Mouse (Mus musculus) right cerebral cortex, postnatal 4 days (tissue): ENCODE measurements at regions not wholly inside any gene's neighbourhood (a gene's known extent, or its start where the extent isn't known, plus 50 kb on each side); places are given as distances from the start of the nearest gene placed in this dataset.

Experiments
- DNase-seq: peaks from one replicate; pipeline ENCODE4 v3.0.0-alpha.2; 2022

DNA sequence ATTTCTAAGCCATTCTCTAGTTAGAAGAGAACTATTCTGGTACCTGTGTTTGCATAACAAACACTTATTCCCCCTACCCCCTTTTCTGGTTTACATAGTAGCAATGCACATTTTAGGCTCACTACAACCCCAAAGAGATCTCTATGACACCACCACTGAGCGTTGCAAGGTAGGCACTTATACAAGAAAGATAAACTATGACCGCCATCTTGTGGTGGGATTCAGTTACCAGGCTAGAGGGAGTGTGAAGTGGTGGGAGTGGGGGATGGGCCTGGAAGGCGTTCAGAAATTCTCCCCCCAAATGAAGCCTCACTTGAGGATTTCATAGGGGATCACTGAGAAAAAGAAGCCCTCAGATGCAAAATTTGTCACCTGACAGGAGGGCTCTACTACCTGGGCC is 64.4 kb upstream of the Fst start:
- DNase-seq = peak; percentile 10

DNA sequence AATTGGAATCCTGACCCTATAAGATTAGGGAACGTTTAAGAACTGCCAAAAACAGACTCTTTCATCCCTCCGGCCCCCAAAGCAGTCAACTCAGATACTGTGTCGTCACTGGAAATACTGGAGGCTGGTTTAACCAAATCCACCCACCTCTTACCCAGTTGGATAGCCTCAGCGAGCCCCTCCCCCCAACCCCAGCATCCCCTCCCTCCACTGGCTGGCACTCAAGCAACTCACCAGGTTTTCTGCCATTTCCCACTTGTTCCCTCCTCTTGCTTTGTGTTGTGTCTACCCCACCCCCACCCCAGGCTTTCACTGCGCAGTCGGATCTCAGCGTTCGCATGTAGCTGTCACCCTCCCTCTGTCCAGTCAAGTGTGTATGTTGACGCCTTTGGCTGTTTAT is 68.1 kb upstream of the Fst start:
- DNase-seq = no peak

DNA sequence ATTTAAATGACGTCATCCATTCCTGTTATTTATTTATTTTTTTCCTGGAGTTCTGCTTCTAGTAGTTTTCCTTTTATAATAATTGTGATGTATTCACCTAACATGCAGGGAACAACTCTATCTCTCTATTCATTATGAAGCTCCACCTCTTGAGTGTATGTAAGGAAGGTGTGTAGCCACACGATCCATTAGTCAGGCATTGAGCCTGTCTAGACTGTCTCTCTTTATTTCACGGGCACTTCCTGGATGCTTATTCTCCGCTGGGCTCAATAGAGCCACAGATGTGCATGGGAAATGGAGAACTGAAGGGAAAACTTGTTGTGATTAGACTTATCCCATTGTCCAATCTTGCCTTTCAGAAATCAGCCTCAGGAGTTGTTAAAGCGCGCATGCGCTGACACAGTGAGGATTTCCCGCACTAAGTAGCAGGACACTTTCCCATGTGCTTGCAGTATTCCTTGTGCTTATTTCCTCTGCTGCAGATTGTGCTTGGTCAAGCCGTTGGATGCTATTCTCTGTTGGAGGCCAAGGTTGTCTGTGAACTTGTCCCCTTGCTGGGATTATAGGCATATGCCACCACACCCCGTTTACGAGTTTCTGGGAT is 71.5 kb upstream of the Fst start:
- no peak for DNase-seq

DNA sequence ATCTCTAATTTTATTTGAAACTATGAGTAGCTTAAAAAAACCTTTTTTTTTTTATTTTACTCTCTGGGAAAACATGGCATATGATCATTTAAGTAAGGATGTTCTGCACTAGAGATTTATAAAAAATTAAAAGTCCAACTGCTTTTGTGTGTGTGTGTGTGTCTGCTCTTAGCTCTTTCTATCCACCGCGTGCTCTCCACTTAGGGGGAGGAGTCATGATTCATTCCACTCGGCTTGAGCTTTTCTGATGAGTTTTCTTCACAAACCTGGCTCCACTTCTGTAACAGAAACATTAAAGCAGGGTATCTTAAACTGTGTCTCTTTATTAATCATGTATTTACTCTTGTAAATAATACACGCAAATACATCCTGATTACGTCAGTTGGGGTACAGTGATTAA is 73.0 kb upstream of the Fst start:
- no peak for DNase-seq

DNA sequence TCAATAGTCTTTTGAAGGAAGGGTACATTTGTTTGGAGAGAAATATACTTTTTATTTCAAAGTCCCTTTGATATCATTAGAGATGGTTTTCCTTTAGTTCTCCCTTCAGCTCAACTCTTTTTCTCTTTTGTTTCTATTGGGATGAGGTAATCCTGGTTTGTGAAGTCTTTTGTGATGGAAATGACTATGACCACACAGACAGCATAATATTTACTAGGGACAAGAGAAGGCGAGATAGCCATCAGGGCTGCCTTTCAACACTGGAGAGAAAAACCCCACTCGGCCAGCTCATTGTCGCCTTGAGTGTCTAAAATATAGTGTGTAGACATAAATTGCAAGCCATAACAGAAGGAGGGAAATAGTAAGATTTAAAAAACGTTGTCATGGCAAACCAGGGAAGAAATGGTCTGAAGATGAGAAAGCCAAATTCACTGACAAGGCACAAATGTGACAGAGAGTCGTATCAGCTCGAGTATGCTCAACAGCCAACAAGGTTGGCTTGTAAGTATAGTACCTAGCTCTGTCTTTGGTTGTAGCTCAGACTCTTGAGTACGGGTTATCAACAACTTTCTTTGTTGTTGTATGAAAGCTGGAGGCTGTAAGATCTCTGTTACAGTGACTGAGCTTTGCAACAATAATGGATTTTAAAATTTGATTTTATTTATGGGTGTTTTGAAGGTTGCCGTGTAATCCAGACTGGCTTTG is 73.8 kb upstream of the Fst start:
- DNase-seq = no peak

DNA sequence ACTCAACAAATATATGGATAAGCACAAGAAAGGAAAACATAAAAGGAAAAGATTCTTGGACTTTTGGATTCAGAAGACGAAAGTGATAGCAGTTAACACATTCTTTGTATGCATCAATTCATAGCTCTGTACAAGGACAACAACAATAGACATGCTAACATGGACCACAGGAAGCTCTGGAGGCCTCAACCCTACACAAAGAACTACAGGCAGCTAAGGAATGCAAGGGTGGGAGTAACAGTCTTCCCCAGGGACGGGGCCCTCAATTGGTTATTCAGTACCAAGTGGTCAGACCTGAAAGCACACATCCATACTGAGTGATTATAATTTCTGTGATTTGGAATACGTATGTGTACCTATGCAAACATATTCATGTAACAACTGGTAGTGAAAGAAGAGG is 75.8 kb upstream of the Fst start:
- no peak for DNase-seq

DNA sequence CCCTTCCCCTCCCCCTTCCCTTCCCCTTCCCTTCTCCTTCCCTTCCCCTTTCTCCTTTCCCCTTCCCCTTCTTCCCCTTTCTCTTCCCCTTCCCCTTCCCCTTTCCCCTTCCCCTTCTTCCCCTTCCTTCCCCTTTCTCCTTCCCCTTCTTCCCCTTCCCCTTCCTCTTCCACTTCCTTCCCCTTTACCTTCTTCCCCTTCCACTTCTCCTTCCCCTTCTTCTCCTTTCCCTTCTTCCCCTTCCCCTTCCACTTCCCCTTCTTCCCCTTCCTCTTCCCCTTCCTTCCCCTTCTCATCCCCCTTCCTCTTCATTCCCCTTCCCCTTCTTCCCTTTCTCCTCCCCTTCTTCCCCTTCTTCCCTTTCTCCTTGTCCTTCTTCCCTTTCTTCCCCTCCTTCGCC is 77.0 kb upstream of the Fst start:
- DNase-seq = no peak

DNA sequence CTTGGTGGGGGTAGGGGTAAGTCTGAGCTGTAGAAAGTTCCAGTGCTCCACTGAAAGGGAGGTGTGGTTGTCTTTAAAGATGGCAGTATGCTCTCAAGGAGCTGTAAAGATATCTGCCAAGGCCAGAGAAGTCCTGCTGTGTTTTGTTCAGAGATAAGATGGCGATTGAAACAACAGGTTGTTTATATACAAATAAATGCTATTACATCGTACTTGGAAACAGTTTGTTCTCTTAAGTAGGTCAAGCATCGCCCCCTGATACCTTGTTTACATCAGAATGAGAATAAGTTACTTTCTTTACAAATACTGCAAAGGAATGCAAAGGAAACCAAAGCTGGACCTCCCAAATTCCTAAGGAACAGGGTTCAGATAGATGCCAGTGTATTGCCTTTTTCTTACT is 113.0 kb upstream of the Fst start:
- DNase-seq = no peak

DNA sequence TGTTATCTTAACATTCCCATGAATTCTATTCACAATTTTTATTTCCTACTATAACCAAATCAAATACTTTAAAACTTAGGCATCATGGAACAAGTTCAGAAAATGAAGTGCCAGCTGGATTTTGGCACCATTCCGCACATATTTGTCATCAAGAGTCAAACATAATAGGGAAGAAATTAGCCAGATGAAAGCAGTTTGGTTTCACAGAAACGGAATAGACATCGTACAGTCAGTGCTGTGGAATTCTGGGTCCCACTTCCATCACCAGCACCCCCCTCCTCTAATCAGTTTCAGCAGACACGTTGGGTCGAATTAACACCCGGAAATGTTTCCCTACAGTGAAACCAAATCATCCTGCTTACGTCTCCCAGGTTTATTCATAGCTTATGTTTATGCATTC is 125.8 kb upstream of the Fst start:
- no peak for DNase-seq

DNA sequence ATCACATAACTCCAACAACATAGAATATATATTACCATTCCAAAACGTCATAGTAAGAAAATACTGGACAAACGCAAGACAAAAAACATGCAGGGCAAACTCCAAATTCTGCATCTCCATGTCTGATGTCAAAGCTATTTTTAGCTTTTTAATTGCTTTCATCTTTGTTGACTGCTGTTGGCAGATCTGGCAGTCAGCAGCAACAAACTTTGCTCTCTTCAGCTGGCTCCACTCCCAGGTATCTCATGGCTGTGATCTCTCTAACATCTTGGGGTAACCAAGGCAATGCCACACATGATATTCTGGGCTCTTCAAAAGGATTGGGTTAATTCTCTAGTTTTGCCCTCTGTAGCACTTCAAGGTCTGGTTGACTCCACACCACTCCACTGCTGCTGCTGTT is 128.9 kb upstream of the Fst start:
- no peak for DNase-seq

DNA sequence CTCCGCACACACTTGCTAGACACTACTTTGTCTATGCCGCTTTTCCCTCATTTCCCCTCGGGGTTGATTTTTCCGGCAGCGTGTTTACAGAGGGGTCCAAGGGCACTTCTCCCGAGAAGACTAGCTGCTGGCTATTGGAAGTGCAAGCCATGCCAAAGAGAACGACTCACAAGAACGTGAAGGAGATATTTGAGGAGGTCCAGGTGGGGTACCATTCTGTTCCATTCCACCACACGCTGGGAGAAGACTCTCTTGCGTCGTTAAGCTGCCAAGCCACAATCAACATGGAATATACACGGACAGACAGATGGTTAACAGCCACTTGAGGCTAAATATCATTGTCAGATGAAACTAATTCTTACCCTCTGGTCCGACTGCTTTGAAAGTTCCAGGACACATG is 144.6 kb upstream of the Fst start:
- no peak for DNase-seq

DNA sequence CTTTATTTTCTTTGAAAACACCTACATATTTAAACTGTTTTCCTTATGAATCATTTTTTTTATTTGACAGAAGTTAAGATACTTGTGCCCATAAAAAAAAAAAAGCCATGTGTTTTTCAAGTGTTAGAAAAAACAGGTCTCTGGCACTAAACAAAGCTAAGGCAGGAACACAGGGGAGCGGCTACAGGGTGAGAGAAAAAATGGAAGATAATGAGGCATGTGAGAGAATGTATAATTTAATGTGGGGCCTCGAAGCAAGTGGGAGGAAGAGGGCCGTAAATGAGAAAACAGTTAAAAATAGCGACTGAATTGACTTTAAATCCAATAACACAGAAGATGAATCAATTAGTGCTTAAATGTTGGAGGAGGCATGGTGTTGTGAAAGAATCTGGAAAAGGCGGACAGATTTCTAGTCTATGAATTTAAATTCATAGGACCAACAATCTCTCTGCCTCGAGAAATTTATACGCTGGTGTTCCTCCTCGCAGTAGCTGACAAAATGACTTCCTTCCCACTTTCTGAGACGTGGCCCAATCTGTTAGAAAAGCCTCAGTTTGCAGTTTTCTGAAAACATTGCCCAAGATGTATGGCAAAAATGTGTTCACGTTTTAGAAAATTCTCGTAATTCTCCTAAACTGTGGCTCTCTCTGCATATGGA is 145.4 kb upstream of the Fst start:
- no peak for DNase-seq

DNA sequence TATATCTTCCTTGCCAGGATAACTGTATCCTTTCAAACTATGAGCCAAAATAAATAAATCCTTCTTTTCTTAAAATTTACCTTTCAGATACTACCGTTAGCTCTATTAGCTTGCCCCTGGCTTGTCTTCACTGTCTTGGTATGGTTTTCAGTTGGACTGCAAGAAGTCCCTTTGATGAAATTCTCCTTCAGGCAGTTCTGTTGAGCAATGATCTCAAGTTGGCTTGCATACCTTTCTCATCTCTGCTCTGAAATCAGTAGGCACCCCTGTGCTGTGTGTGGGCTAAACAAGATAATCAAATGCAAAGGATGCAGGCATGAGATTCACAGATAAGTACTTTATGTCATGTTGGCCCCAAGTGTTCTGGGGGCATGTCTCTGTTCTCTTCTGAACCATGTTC is 155.2 kb upstream of the Fst start:
- DNase-seq = no peak

DNA sequence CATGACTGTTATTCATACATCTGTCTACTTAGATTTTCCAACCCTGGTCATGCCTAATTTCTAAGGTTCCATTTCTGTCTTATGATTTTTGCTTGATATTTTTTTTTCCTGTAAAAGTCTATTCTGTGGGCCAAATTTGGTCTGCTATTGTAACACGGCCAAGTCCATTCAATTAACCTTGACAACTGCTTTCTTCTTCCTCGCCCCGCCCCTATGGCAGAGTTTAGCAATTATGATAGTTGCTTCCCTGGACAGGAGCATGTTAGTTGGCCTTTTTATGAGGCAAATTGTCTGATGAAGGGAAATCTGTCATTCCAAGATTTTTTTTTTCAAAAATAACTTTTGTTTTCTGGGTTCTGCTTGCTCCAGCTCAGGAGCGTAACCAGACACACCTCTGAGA is 160.7 kb upstream of the Fst start:
- no peak for DNase-seq

DNA sequence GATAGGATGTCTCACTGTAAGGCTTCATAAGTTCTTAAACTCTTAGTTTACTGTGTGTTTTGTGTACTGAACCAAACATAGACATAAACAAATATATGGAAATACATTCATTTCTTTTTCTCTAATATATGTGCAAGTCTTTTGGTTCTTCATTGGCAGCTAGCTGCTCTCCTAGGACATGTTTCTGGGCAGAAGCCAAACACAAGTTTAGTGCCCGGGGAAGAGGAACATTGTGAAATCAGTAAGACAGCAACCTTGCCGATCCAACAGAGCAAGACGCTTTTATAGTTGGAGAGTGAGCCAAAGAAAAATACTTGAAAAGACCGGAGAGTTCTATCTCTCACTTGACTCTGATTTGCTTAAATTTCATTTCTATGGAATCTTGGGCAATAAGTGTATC is 178.0 kb upstream of the Fst start:
- no peak for DNase-seq

DNA sequence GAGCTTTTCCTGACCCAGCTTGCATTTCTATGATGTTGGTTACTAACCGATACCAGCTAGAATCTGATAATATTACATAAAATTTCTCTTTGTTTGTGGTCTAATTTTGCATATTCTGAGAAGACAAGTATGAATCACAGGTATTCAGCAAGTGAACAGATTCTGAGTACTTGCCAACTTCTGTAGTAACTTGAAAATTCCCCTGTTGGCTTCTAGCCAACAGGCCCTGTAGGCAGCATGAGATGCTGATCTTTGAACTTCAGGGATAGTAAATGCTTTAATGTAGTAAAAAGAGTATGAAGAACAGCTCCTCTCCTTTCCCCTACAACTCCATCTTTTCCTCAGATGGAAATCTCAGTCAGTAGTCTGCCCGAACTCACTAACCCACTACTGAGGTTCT is 178.5 kb upstream of the Mocs2 start:
- no peak for DNase-seq

DNA sequence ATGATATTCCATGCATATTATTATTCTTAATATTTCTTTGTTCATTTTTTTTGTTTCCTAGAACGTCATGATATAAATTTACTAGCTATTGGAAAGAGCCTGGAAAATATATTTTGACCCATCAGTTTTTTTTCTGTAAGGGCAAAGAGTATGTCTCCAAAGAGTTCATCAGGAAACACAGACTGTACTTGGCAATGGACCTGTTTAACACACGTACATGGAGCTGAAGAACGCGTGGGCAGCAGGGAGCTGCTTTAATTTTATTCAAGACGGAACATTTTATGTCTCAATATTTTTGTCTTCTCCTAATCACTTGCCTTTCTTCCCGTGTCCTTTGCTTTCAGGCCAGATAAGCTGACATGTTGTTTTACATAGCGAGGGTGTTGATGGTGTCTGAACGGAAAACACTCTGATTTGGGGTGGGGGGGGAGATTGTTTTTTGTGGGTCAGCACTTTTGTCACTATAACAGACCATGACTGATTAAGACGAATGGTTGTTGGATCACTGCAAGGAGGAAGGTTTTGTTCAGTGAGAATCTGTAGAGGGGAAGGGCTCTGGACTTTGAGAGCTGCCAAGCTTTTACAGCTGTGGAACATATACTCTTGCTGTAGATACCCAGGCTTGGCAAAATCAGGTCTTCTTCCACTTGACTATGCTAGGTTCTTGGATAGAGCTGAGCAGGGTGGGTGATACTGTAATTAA is 176.2 kb upstream of the Mocs2 start:
- DNase-seq = no peak

DNA sequence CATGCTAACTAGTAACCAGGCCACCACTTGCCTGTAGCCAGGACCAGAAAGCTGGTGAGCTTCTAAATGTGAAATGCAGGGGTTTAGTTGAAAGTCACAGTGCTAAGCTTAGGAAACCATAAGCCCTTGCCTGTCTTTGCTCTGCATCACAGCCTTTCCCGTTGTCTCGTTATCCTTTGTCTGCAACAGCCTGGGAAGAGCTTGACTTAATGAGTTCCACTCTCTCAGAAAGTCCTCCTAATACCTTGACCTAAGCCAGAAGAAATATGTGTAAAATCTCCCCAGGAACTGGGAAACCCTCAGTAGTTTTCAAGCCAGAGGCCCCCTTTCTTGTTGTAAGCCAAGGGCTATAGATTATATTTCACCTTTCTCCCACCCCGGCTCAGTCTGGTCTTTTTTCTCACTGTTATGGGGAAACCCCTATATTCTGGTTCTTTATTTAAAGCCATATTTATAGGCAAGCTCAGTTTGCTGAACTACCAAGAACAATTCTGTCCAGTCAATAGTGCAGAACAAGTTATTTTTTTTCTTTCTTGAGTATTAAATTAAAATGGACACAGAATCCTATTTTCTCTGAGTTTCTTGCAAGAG is 175.0 kb upstream of the Mocs2 start:
- DNase-seq = no peak

DNA sequence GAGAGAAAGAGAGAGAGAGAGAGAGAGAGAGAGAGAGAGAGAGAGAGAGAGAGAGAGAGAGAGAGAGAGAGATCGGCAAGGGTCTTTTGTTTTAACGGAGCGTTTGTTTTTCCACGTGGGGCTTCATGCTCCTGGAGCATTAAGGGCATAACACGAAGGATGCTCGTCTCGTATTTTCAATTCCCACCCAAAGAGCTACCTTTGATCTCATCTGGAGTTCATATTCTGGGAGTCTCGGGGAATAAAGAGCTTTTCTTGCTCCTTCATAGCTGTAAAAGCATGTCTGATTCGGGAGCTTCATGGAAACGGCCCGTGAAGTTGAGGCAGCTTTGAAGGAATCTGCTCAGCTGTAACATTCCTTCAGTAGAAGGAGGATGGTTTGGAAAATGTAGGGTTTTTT is 174.5 kb upstream of the Mocs2 start:
- DNase-seq = no peak

DNA sequence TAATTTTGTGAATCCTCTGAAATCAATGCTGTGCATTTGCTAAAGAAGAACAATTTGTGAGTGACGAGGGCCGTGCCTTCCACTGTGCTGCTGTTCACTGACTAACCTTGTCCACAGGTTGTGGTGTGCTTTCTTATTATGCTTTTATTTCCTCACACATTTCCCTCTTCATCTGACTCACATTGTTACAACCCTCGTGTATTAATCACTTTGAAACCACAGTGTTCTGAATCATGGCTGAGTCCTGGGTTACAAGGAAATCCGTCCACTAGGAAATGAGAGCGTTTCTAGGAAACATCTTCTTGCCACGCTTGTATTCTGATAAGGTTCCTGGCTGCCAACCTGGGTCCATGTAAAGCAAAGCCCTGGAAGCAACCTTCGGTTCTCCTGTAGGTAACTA is 163.8 kb upstream of the Mocs2 start:
- no peak for DNase-seq

DNA sequence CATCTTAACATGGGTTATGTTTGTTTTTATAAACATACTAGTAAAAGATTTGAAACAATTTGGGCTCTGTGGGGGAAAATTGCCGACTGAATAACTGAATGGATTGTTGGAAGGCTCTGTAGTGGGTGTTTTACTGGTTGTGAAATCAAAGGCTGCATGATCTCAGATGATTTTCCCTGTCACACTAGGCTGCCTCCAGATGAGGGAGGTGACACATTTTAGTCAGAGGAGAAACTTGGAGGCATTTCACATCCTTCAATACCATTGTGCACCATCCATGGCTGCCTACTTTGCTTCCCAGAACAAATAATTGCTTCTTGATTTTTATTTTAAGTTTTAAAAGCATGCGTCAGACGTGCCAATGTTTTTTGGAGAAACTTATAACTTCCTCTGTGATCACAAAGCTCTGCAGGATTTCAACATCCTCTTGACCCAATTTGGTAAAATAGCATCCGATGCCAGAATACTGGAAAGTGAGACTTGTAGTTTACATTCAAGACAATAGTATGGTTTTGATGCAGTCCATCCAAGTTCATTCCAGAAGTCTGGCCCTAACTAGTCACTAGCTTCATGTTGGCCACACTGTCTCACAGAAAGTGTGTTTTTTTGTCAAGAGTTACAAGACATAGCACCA is 163.0 kb upstream of the Mocs2 start:
- no peak for DNase-seq

DNA sequence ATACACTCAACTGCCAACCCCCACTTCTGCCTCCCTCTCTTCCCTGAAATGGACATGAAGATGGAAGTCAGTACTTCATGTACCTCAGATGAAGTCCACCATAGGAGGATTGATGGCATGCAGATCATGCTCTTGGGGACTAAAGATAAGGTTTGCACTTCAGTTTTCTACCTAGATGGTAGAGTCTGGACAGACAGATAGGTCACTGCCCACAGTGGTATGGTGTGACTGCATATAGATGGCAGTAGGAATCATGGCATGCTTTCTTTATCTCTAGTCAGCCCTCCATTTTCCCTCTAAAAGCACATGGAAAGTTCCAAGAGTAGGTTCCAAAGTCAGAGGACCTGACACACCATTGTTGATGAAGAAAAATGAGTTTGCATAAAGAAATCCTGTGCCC is 145.6 kb upstream of the Mocs2 start:
- DNase-seq = no peak

DNA sequence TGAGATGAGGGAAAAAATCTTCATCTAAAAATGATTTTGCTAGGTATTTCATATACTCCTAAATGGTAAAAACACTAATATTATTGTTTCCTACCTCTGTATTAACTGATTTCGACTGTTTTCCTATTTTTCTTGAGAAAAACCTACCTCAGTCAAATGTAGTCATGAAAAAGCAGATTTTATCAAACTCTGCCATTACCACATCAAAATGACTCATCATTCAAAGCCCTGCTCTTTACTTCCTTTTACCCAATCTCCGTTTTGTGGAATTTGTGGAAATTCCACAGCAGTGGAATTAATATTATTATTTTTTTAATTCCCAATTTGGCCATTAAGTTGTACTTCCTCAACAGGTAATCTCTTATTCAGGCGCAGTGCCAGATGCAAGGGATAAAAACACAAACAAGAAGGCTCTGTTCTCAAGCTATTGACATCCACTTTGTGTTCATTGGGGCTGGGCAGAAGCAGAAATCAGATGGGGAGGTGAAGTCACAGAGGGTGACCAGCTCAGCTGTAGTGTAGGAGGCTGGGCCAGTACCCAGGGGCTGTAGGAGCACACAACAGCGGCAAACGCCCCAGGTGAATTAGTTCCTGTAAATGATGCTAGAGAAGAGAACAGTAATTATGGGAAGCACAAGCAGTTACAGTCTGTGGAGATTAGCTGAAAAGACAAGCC is 138.2 kb upstream of the Mocs2 start:
- no peak for DNase-seq
